Mouse (Mus musculus) MEL (cell line): ENCODE measurements at regions not wholly inside any gene's neighbourhood (a gene's known extent, or its start where the extent isn't known, plus 50 kb on each side); places are given as distances from the start of the nearest gene placed in this dataset.

Experiments used
- CHD2 ChIP-seq: IDR thresholded peaks from 2 replicates; pipeline ENCODE4 v1.6.1; 2011; ENCODE audit warnings: low read length, improper control_type of control experiment
- CTCF ChIP-seq, 3 experiments: IDR thresholded peaks in 2 of 3; conservative IDR thresholded peaks in 1 of 3; 2 replicates each; pipeline ENCODE4 v1.5.1; 2011 to 2012; ENCODE audit warnings: low read length in 3 of 3, low read depth in 2 of 3, mild to moderate bottlenecking in 2 of 3, improper control_type of control experiment in 1 of 3, inconsistent platforms in 1 of 3, mixed read lengths in 1 of 3, moderate library complexity in 1 of 3; ENCODE audit not compliant: control insufficient read depth in 1 of 3, insufficient read depth in 1 of 3, poor library complexity in 1 of 3, severe bottlenecking in 1 of 3
- GATA1 ChIP-seq: IDR thresholded peaks from 2 replicates; pipeline ENCODE4 v1.6.1; 2011; ENCODE audit warnings: low read depth, low read length, improper control_type of control experiment
- JUND ChIP-seq: IDR thresholded peaks from 2 replicates; pipeline ENCODE4 v1.6.1; 2011; ENCODE audit warnings: low read depth, mild to moderate bottlenecking, improper control_type of control experiment, low read length
- POLR2A ChIP-seq, 2 experiments: IDR thresholded peaks; 2 replicates each; pipeline ENCODE4 v1.6.1; 2011 to 2012; ENCODE audit warnings: low read length in 2 of 2, mild to moderate bottlenecking in 2 of 2, control low read depth in 1 of 2, improper control_type of control experiment in 1 of 2, low read depth in 1 of 2, moderate library complexity in 1 of 2; ENCODE audit not compliant: control insufficient read depth in 1 of 2, insufficient read depth in 1 of 2, poor library complexity in 1 of 2
- TAL1 ChIP-seq: IDR thresholded peaks from 2 replicates; pipeline ENCODE4 v1.6.1; 2012; ENCODE audit warnings: mild to moderate bottlenecking, inconsistent platforms, low read length, moderate library complexity, mixed read lengths
- TCF12 ChIP-seq: IDR thresholded peaks from 2 replicates; pipeline ENCODE4 v1.6.1; 2014; ENCODE audit warnings: low read depth, mild to moderate bottlenecking, inconsistent platforms, low read length, improper control_type of control experiment, moderate library complexity
- ZC3H11A ChIP-seq: IDR thresholded peaks from 2 replicates; pipeline ENCODE4 v1.6.1; 2012; ENCODE audit warnings: low read depth, mild to moderate bottlenecking, inconsistent platforms, low read length, improper control_type of control experiment

GRCm38 (mm10) chr12:15449484-15449883, 367.2 kb downstream of the Trib2 start:
- TF ChIP-seq TAL1 (no peak), POLR2A (IDR thresholded peaks at IDR 0.05; ENCODE audit: control insufficient read depth in 1 of 2, insufficient read depth in 1 of 2, low read depth in 1 of 2, low read length in 2 of 2, poor library complexity in 1 of 2) (no peak), TCF12 (no peak), ZC3H11A (no peak), CTCF (IDR thresholded peaks at IDR 0.05 in 2 of 3, conservative IDR thresholded peaks at IDR 0.05 in 1 of 3; ENCODE audit: control insufficient read depth in 1 of 3, insufficient read depth in 1 of 3, low read depth in 2 of 3, low read length in 3 of 3, poor library complexity in 1 of 3, severe bottlenecking in 1 of 3) (no peak), CHD2 (no peak), GATA1 (no peak), JUND (no peak)
